Mouse (Mus musculus): ENCODE results near the gene Brsk1. TPM values are rescaled to one million over a fixed set of nuclear protein-coding genes. Genes with fewer than 3 reads are reported as not detected.

Gene Brsk1
- total and polyA plus RNA-seq, 2 experiments, result 0.09 to 0.40 TPM

DNA sequence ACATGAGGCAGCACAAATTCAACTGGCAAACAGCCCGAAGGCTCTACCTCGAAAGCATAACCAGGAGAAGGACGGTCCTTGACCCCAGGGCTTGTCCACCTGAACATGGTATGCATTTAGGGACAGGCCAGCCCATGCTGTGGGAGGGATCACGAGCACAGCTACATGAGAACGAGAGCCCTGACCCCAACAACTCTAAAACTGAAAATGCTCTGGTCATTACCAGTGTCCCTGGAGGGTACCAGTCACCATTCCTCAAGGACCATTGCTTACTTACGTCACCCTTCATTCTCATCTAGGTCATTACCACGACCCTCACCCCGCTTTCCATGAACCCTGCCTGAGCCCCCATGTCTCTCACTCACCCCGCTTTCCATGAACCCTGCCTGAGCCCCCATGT, 21.2 kb upstream of the Brsk1 start:
- Histone ChIP-seq H3K79me2 (ENCODE audit: control insufficient read depth, insufficient read depth, low read length) (no peaks in the 10 kb centered on the region; the same call in 1 of the 2 replicates), H3K9ac (ENCODE audit: low read depth, low read length) (no peak overlapping the region), H3K4me3 (ENCODE audit: insufficient read depth, low read depth, low read length) (no peak overlapping the region), H3K36me3 (ENCODE audit: control insufficient read depth, insufficient read depth, low read length) (peaks cover 5% of the 10 kb centered on the region), H3K4me1 (ENCODE audit: control insufficient read depth, insufficient read depth, low read length) (no peaks in the 10 kb centered on the region), H3K27me3 (ENCODE audit: control insufficient read depth, insufficient read depth, low read length) (no peaks in the 10 kb centered on the region), H3K27ac (replicated peaks; ENCODE audit: insufficient read depth, low read depth, low read length) (no peak overlapping the region)
- DNase-seq (ENCODE audit: extremely low read depth, low read depth, low spot score), result no peak
- TF ChIP-seq POLR2A (IDR thresholded peaks at IDR 0.05; ENCODE audit: extremely low read depth, insufficient read depth, low read length), result no peak
- TF ChIP-seq CTCF (IDR thresholded peaks at IDR 0.05; ENCODE audit: low read depth, low read length), result no peak
- WGBS, result 91% methylated on average over 9 of the region's 9 CpGs

DNA sequence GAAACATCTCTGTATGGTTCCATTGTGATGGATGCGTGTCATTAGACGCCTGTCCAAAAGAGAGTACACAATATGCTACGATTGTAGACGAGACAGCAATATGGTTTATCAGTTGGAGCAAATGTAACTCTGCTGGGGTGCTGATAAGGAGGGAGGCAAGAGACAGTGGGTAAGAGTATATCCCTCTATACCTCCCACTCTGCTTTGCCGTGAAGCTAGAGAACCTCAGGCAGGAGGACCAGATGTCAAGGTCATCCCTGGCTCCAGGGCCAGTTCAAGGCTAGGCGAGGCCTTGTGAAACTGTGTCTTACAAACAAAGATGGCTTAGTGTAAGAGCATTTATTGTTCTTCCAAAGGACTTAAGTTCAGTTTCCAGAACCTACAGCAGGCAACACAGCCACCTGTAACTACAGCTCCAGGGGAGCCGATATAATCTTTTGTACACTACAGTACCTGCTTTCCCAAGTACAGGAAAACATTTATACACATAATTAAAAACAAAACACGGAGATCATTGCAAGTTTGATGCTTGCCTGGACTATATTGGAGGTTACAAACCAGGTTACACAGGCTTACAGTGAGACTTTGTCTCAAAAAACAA, 19.6 kb upstream of the Brsk1 start:
- Histone ChIP-seq H3K9ac (ENCODE audit: low read depth, low read length) (no peak overlapping the region), H3K79me2 (ENCODE audit: control insufficient read depth, insufficient read depth, low read length) (no peaks in the 10 kb centered on the region; the same call in 1 of the 2 replicates), H3K4me1 (ENCODE audit: control insufficient read depth, insufficient read depth, low read length) (no peaks in the 10 kb centered on the region), H3K36me3 (ENCODE audit: control insufficient read depth, insufficient read depth, low read length) (peaks cover 10% of the 10 kb centered on the region), H3K27me3 (ENCODE audit: control insufficient read depth, insufficient read depth, low read length) (no peaks in the 10 kb centered on the region), H3K4me3 (ENCODE audit: insufficient read depth, low read depth, low read length) (no peak overlapping the region), H3K27ac (replicated peaks; ENCODE audit: insufficient read depth, low read depth, low read length) (no peak overlapping the region)
- WGBS, result 85% methylated on average over 8 of the region's 8 CpGs
- DNase-seq (ENCODE audit: extremely low read depth, low read depth, low spot score), result no peak
- no peak for TF ChIP-seq CTCF (IDR thresholded peaks at IDR 0.05; ENCODE audit: low read depth, low read length)
- TF ChIP-seq POLR2A (IDR thresholded peaks at IDR 0.05; ENCODE audit: extremely low read depth, insufficient read depth, low read length), result no peak

DNA sequence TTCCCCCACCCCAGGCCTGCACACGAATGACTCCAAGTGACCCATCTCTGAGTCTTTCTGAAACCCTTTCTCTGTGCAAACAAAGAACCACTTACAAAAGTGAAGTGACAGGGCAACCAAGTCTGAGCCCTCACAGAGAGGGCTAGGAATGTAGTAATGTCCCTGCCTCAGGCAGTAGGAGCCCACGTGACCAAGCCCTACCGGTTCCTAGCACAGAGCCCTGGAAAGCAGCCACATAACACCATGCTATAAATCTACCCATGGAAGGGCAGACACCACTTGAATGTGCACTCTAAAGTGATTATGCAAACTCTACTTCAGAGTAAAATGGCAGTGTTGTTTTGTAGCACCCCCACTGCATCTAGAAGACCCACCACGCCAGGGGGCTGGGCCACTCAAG, 18.4 kb upstream of the Brsk1 start:
- H3K9ac ChIP-seq (ENCODE audit: low read depth, low read length), result no peak overlapping the region
- H3K27me3 ChIP-seq (ENCODE audit: control insufficient read depth, insufficient read depth, low read length), result no peaks in the 10 kb centered on the region
- TF ChIP-seq CTCF (IDR thresholded peaks at IDR 0.05; ENCODE audit: low read depth, low read length), result no peak
- no peak for TF ChIP-seq POLR2A (IDR thresholded peaks at IDR 0.05; ENCODE audit: extremely low read depth, insufficient read depth, low read length)
- H3K36me3 ChIP-seq (ENCODE audit: control insufficient read depth, insufficient read depth, low read length), result peaks cover 16% of the 10 kb centered on the region
- no peaks in the 10 kb centered on the region; the same call in 1 of the 2 replicates for H3K79me2 ChIP-seq (ENCODE audit: control insufficient read depth, insufficient read depth, low read length)
- no peak overlapping the region for H3K4me3 ChIP-seq (ENCODE audit: insufficient read depth, low read depth, low read length)
- DNase-seq (ENCODE audit: extremely low read depth, low read depth, low spot score), result no peak
- H3K27ac ChIP-seq (replicated peaks; ENCODE audit: insufficient read depth, low read depth, low read length), result no peak overlapping the region
- no peaks in the 10 kb centered on the region for H3K4me1 ChIP-seq (ENCODE audit: control insufficient read depth, insufficient read depth, low read length)
- 66% methylated on average over 4 of the region's 4 CpGs for WGBS

DNA sequence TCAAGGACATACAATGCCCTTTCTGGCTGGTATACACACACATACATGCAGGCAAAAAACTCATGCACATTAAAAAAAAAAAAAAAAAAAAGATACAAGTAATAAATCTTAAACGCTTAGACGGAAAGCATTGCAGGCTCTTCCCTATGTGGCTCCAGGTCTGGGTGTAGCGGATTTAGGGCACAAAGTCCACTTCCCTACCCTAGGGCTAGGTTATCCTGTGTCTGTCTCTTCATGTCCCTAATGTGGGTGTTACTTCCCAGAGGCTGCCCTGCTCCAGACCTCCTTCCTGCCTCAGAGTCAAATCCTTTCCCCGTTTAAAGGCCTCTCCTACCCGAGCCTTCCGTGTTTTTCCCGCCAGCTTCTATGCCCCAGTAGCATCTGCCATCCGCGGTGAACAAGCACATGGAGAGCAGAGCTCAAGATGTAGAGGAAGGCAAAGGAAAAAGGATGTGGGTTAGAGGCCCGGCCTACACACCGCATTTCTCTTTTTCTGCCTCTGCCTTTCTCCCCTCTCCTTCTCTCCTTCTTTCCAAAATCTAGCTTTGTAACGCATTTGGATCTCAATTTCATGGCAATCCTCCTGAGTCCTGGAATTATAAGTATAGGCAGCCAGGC, 16.2 kb upstream of the Brsk1 start:
- DNase-seq (ENCODE audit: extremely low read depth, low read depth, low spot score), result no peak
- Histone ChIP-seq H3K27ac (replicated peaks; ENCODE audit: insufficient read depth, low read depth, low read length) (no peak overlapping the region), H3K27me3 (ENCODE audit: control insufficient read depth, insufficient read depth, low read length) (no peaks in the 10 kb centered on the region), H3K9ac (ENCODE audit: low read depth, low read length) (no peak overlapping the region), H3K4me3 (ENCODE audit: insufficient read depth, low read depth, low read length) (no peak overlapping the region), H3K36me3 (ENCODE audit: control insufficient read depth, insufficient read depth, low read length) (peaks cover 16% of the 10 kb centered on the region), H3K4me1 (ENCODE audit: control insufficient read depth, insufficient read depth, low read length) (no peaks in the 10 kb centered on the region), H3K79me2 (ENCODE audit: control insufficient read depth, insufficient read depth, low read length) (no peaks in the 10 kb centered on the region; the same call in 1 of the 2 replicates)
- 91% methylated on average over 12 of the region's 12 CpGs for WGBS
- no peak for TF ChIP-seq CTCF (IDR thresholded peaks at IDR 0.05; ENCODE audit: low read depth, low read length)
- no peak for TF ChIP-seq POLR2A (IDR thresholded peaks at IDR 0.05; ENCODE audit: extremely low read depth, insufficient read depth, low read length)

- 91% methylated on average over 7 of the region's 7 CpGs for WGBS
- Histone ChIP-seq H3K36me3 (ENCODE audit: control insufficient read depth, insufficient read depth, low read length) (peaks cover 16% of the 10 kb centered on the region), H3K79me2 (ENCODE audit: control insufficient read depth, insufficient read depth, low read length) (no peaks in the 10 kb centered on the region; the same call in 1 of the 2 replicates), H3K4me1 (ENCODE audit: control insufficient read depth, insufficient read depth, low read length) (no peaks in the 10 kb centered on the region), H3K4me3 (ENCODE audit: insufficient read depth, low read depth, low read length) (no peak overlapping the region), H3K27me3 (ENCODE audit: control insufficient read depth, insufficient read depth, low read length) (no peaks in the 10 kb centered on the region), H3K9ac (ENCODE audit: low read depth, low read length) (no peak overlapping the region), H3K27ac (replicated peaks; ENCODE audit: insufficient read depth, low read depth, low read length) (no peak overlapping the region)
- DNase-seq (ENCODE audit: extremely low read depth, low read depth, low spot score), result no peak
- no peak for TF ChIP-seq POLR2A (IDR thresholded peaks at IDR 0.05; ENCODE audit: extremely low read depth, insufficient read depth, low read length)
- TF ChIP-seq CTCF (IDR thresholded peaks at IDR 0.05; ENCODE audit: low read depth, low read length), result no peak
These were observed 15.2 kb upstream of the Brsk1 start for GRCm38 (mm10) chr7:4675200-4675599.

DNA sequence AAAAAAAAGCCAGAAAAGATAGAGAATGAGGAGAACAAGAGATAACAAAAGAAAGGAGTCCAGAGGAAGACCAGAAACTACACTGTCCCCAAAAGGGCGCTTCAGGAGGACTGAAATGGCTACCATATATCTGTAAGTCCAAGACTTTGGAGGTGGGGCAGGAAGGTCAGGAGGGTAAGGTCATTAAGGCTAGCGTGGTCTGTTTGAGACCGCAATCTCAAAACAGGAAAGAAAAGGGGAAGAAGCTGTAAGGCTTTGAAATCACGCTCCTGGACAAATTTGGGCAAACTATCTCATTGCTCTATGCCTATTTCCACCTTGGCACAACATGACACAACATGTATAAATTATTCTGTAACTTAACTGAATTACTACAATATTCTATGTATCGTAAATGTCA, 7.1 kb upstream of the Brsk1 start:
- H3K4me3 ChIP-seq (ENCODE audit: insufficient read depth, low read depth, low read length), result no peak overlapping the region
- H3K27ac ChIP-seq (replicated peaks; ENCODE audit: insufficient read depth, low read depth, low read length), result no peak overlapping the region
- WGBS, result 85% methylated on average over 5 of the region's 5 CpGs
- H3K79me2 ChIP-seq (ENCODE audit: control insufficient read depth, insufficient read depth, low read length), result peaks cover 6% of the 10 kb centered on the region; the same call in 1 of the 2 replicates
- H3K36me3 ChIP-seq (ENCODE audit: control insufficient read depth, insufficient read depth, low read length), result no peaks in the 10 kb centered on the region; the same call in 1 of the 2 replicates
- no peaks in the 10 kb centered on the region for H3K27me3 ChIP-seq (ENCODE audit: control insufficient read depth, insufficient read depth, low read length)
- no peak overlapping the region for H3K9ac ChIP-seq (ENCODE audit: low read depth, low read length)
- no peak for TF ChIP-seq CTCF (IDR thresholded peaks at IDR 0.05; ENCODE audit: low read depth, low read length)
- no peak for TF ChIP-seq POLR2A (IDR thresholded peaks at IDR 0.05; ENCODE audit: extremely low read depth, insufficient read depth, low read length)
- H3K4me1 ChIP-seq (ENCODE audit: control insufficient read depth, insufficient read depth, low read length), result peaks cover 7% of the 10 kb centered on the region; the same call in 1 of the 2 replicates
- DNase-seq (ENCODE audit: extremely low read depth, low read depth, low spot score), result no peak

Measured in liver, adult 2 months (tissue).